Mouse (Mus musculus) neural tube, embryonic 13.5 days (tissue): ENCODE results near the gene Surf2. TPM values are rescaled to one million over a fixed set of nuclear protein-coding genes. Genes with fewer than 3 reads are reported as not detected.
A peak's percentile ranks its signal among the peaks of the same experiment; 100 is the strongest.

ENCODE experiments used
- ATAC-seq: fragments of 200-750 bp; cut with Nextera tagmentation; 2 replicates; pipeline ENCODE4 v1.8.0; 2017; ENCODE audit warnings: low read depth, mild to moderate bottlenecking, moderate TSS enrichment, moderate library complexity
- H3K27ac ChIP-seq: fragments of 300-500 bp; sonication (generic); replicated peaks from 2 replicates; pipeline ENCODE4 v1.5.1; 2015; ENCODE audit warnings: moderate library complexity, mild to moderate bottlenecking, inconsistent platforms
- H3K27me3 ChIP-seq: fragments of 300-500 bp; sonication (generic); 2 replicates; pipeline ENCODE4 v1.6.1; 2015; ENCODE audit warnings: mild to moderate bottlenecking, inconsistent platforms
- H3K36me3 ChIP-seq: fragments of 300-500 bp; sonication (generic); 2 replicates; pipeline ENCODE4 v1.6.1; 2015; ENCODE audit warnings: mild to moderate bottlenecking, inconsistent platforms
- H3K4me1 ChIP-seq: fragments of 300-500 bp; sonication (generic); replicated peaks from 2 replicates; pipeline ENCODE4 v1.6.1; 2015; ENCODE audit warnings: inconsistent platforms
- H3K4me2 ChIP-seq: fragments of 300-500 bp; sonication (generic); 2 replicates; pipeline ENCODE4 v1.6.1; 2015; ENCODE audit warnings: inconsistent platforms, mild to moderate bottlenecking, moderate library complexity
- H3K4me3 ChIP-seq: fragments of 300-500 bp; sonication (generic); 2 replicates; pipeline ENCODE4 v1.5.1; 2015; ENCODE audit warnings: mild to moderate bottlenecking, inconsistent platforms
- H3K9ac ChIP-seq: fragments of 300-500 bp; sonication (generic); 2 replicates; pipeline ENCODE4 v1.6.1; 2015; ENCODE audit warnings: moderate library complexity, mild to moderate bottlenecking, inconsistent platforms
- H3K9me3 ChIP-seq: fragments of 300-500 bp; sonication (generic); 2 replicates; pipeline ENCODE4 v1.6.1; 2016; ENCODE audit warnings: inconsistent platforms
- WGBS: fragments of 180-500 bp; shearing (Covaris S2); methylation state at CpG from one replicate; pipeline ENCODE4 v1.1.7; 2015; 5-methylcytosine and 5-hydroxymethylcytosine counted together
- polyA plus RNA-seq: library from polyadenylated mRNA; unstranded; fragments of >200 nt; fragmentation: Nextera tagmentation; extraction: Ambion mirVana; gene quantifications from 2 replicates; pipeline ENCODE4 v1.2.1, GENCODE M21; 2015

Gene Surf2
- polyA plus RNA-seq, 1 experiment from 2014 or later = 64.2 TPM

DNA sequence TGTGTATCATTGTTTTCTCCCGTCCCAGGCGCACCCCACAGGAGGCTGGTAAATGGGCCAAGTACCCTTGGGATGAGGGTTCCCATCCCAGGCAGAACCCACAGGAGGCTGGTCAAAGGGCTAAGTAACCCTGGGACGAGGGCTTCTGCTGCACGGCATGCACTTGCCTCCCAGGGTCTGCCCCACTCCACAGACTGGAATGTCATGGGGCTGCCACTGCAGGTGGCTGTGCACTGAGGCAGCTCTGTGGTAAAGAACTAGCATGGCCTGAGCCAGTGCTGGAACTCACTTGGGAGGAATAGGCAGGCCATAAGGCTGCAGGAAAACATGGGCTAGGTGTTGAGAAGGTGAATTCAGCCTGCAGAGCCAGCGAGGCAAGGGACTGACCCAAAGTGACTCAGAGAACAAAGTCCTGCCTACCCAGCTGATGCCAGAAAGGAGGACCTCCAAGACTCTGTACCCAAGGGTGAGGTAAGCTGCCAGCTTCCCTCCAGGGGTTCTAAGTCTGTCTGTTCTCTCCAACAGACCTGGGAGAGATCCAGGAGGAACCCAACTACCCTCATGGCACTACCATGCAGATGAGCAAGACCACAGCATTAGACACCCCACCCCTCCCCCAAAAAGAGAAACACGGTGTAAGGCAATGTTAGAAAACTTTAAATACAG lies 4.2 kb downstream of the Surf2 start:
- Histone ChIP-seq H3K36me3 (peaks cover 74% of the 10 kb centered on the region), H3K27me3 (no peaks in the 10 kb centered on the region), H3K4me3 (no peak overlapping the region), H3K4me2 (no peak overlapping the region), H3K9ac (no peak overlapping the region), H3K9me3 (no peaks in the 10 kb centered on the region), H3K4me1 (peaks cover 26% of the 10 kb centered on the region), H3K27ac (no peak overlapping the region)
- 89% methylated on average over 6 of the region's 6 CpGs for WGBS
- no peak for ATAC-seq

DNA sequence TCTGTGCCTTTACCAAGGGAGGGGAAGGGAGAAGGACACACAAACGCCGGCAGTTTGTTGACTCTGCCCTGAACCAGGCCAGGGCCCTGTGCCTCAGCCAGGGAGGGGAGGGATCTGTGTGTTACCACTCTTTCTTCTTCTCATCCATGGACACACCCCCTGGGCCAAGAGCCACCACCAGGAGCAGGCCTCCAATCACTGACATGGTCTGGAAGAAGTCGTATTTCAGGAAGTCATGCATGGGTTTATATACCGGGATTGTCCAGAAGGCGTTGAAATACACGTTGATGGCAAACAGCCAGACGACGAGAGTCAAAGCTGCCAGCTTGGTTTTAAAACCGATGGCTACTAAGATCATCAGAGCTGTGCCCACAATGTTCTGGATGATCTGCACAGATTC lies 5.6 kb downstream of the Surf2 start:
- no peaks in the 10 kb centered on the region for H3K27me3 ChIP-seq
- ATAC-seq = no peak
- peaks cover 89% of the 10 kb centered on the region for H3K36me3 ChIP-seq
- H3K27ac ChIP-seq = no peak overlapping the region
- H3K9me3 ChIP-seq = no peaks in the 10 kb centered on the region
- H3K4me1 ChIP-seq = peaks cover 18% of the 10 kb centered on the region
- no peak overlapping the region for H3K4me3 ChIP-seq
- H3K9ac ChIP-seq = no peak overlapping the region
- H3K4me2 ChIP-seq = no peak overlapping the region
- 88% methylated on average over 9 of the region's 9 CpGs for WGBS

DNA sequence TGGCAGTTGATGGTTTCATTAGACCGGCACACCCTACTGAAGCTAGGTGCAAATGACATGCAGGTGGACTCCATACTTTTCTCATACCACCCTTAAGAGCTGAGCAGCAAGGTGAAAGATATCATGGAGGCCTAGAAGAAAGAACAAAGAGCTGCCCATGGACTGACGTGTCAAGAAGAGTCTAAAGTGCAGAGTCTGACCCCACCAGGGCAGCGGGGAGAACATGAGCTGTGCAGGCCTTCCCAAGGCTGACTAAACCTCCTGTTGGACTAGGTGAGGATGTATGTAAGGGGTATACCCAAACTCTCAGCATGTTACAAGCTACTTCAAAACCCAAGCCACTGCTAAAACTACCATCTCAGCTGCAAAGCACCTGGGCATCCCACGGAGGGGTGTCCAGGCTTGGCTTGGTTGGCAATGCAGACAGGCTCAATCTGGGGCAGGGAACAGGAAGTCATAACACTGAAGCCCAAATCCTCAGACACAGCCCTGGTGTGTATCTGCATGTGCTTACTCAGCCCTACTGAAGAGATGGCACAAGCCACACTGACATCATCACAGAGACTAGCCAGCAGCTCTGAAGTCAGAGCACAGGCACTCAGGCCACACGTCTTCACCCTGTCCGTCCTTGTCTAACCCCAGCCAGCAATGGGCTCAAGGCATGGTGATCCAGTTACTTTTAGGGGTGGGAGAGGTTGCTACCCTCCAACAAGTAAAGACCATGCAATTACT lies 11.7 kb downstream of the Surf2 start:
- no peak for ATAC-seq
- WGBS = 92% methylated on average over 6 of the region's 6 CpGs
- Histone ChIP-seq H3K4me1 (peaks cover 32% of the 10 kb centered on the region), H3K9me3 (no peaks in the 10 kb centered on the region), H3K9ac (no peak overlapping the region), H3K4me3 (no peak overlapping the region), H3K27me3 (no peaks in the 10 kb centered on the region), H3K27ac (no peak overlapping the region), H3K4me2 (no peak overlapping the region), H3K36me3 (peaks cover 87% of the 10 kb centered on the region)

DNA sequence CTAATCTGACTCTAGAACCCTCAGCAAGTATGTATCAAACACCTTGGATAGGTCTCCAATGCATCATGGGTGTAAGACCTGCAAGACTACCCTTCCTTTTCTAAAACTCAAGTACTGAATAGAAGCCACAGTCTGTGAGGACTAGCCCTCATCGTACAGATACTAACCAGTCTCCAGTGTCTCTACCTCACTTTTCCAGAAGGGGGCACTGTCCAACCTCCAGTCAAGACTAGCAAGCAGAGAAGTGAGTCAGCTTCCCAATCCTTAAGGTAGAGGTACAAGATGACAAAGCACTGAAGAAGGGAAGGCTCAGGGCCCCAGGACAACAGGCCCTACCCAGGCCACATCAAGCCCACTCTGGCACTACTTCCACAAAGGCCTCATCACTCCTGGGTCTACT lies 14.2 kb downstream of the Surf2 start:
- H3K27me3 ChIP-seq = no peaks in the 10 kb centered on the region
- H3K9ac ChIP-seq = no peak overlapping the region
- H3K4me1 ChIP-seq = peaks cover 32% of the 10 kb centered on the region
- 35% methylated on average over 1 of the region's 1 CpGs for WGBS
- no peak overlapping the region for H3K27ac ChIP-seq
- no peak overlapping the region for H3K4me3 ChIP-seq
- H3K4me2 ChIP-seq = no peak overlapping the region
- H3K36me3 ChIP-seq = peaks cover 62% of the 10 kb centered on the region
- H3K9me3 ChIP-seq = no peaks in the 10 kb centered on the region
- no peak for ATAC-seq

DNA sequence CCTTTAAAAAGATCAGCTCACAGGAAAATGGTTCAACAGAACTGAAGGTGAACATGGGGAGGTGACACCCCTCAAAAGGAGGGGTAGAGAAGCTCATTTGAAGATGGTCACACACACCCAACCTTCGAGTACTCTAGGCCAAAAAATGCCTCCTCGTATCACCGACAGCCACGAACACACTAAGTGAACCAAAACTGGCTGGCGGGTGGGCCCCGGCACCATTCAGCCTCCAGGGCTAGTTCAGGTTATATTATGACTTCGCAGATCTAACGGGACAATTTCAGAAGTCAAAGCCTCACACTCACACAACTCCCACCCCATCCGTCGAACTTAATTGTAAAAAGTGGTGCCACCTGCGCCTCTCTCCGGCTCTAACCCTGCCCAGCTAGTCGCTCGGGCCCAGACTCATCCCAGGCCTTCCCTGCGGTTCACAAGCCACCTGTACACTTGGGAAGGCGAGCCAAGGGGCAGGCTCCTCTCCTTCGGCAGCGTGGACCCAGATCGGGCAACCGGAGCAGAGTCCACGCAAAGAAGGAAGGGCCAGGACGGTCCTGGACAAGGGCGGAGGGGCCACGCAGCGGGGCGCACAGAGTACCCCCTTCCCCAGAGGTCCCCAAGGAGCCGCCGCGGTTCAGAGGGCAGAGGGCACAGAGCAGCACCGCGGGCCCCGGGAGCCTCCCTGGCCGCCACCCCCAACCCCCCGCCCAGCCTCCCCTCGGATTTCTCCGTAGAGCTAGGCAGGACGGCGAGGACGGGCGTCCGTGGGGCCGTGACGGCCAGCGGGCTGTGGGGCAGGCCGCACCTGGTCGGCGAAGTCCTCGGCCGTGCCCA lies 16.5 kb downstream of the Surf2 start:
- ATAC-seq = peak; percentile 30; the same call in 1 of the 2 replicates
- Histone ChIP-seq H3K27me3 (no peaks in the 10 kb centered on the region), H3K4me2 (peak overlapping the region; percentile 88), H3K27ac (peak overlapping the region; percentile 89), H3K9ac (peak overlapping the region; percentile 100), H3K36me3 (peaks cover 39% of the 10 kb centered on the region), H3K9me3 (no peaks in the 10 kb centered on the region), H3K4me3 (peak overlapping the region; percentile 98), H3K4me1 (peaks cover 32% of the 10 kb centered on the region)
- 1% methylated on average over 49 of the region's 49 CpGs for whole genome bisulfite sequencing

DNA sequence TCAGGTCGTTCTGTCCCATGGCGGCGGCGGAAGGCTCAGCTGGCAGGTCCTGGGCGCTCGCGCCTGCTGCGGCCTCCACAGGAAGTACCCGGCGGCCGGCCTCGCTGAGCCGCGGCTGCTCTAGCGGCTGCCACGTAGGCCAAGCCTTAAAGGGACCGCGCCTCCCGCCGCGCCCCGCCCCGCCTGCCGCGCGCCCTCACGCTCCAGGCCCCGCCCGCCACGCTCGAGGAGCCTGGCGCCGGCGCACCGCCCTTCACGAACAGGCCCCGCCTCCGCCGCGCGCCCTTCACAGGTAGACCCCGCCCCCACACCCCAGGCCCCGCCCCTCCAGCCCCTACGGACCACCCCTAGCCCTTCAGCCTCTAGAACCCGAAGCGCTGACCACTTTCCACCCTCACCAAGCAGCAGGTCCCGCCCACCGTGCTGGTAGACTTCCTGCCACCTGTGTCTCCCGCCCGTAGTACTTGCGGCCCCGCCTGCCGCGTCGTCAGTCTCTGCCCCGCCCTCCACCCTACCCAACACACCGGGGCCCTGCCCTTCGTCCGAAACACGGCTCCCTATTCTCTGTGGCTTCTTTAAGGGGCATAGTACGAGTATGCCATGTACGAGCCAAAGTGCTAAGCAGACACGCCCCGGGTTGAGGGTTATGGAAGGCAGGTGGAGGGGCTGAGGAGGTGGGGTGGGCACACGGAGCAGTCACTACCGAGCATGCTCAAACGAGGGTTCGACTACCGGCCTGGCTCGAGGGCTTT lies 17.3 kb downstream of the Surf2 start, which contains the start of the genes Surf4 and Stkld1:
Gene Surf4, minus strand, starts transcription at position 625 of the 752 bp plus-strand sequence.
Gene Stkld1, plus strand, starts transcription at position 744 of the 752 bp plus-strand sequence.
- peaks cover 31% of the 10 kb centered on the region for H3K36me3 ChIP-seq
- peak within 1 kb of the TSS; percentile 89 for H3K27ac ChIP-seq
- peaks cover 30% of the 10 kb centered on the region for H3K4me1 ChIP-seq
- ATAC-seq = peak; percentile 96
- H3K9me3 ChIP-seq = no peaks in the 10 kb centered on the region
- peak within 1 kb of the TSS; percentile 100 for H3K9ac ChIP-seq
- under 1% methylated on average over 61 of the region's 70 CpGs for WGBS
- H3K27me3 ChIP-seq = no peaks in the 10 kb centered on the region
- H3K4me2 ChIP-seq = peak within 1 kb of the TSS; percentile 88
- H3K4me3 ChIP-seq = peak within 1 kb of the TSS; percentile 98

DNA sequence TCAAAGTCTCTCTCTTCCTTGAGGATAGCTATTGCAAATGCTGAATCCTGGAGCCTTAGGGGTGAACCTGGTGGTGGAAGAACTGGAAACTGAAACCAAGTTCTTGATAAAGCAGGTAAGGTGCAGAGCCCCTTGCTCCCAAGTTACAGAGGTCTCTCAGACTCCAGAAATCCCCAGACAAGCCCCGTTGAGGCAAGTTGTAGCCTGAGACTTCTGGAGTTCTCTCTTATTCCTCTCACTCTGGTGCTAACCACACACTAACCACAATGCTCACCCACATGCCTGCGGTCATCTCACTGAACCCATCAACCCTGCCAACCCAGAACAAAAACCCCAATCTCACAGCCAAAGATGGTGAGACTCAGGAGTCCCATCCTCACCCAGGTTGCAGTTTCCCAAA lies 19.1 kb downstream of the Surf2 start:
- Histone ChIP-seq H3K27me3 (no peaks in the 10 kb centered on the region), H3K27ac (no peak overlapping the region), H3K9ac (no peak overlapping the region), H3K4me1 (peaks cover 24% of the 10 kb centered on the region), H3K36me3 (peaks cover 15% of the 10 kb centered on the region), H3K9me3 (no peaks in the 10 kb centered on the region), H3K4me2 (no peak overlapping the region), H3K4me3 (no peak overlapping the region)
- no peak for ATAC-seq
- WGBS = 77% methylated on average over 2 of the region's 2 CpGs

DNA sequence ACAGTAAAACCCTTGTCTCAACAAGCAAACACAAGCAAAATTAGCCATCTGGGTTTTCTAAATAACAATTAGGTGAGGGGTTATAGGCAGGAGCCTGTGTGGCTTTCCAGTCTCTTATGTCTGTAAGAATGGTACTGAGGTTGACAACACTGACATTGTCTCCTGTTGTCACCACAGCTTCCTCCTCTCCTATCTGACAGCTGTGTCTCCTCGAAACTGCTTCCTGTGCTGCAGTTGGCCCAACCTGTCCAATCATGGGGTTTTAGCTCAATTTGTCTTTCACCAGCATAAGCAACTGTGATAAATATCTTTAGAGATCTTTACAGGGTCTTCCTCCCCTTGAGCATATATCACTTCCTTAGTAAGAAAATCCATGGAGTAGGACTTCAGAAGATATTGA lies 20.3 kb downstream of the Surf2 start:
- Histone ChIP-seq H3K27ac (no peak overlapping the region), H3K4me3 (no peak overlapping the region), H3K36me3 (0 out of 2 replicates have a peak, but pooled peaks cover 3% of the 10 kb centered on the region), H3K27me3 (no peaks in the 10 kb centered on the region), H3K4me2 (no peak overlapping the region), H3K9me3 (no peaks in the 10 kb centered on the region), H3K4me1 (peaks cover 13% of the 10 kb centered on the region), H3K9ac (no peak overlapping the region)
- 83% methylated on average over 1 of the region's 1 CpGs for WGBS
- ATAC-seq = no peak

DNA sequence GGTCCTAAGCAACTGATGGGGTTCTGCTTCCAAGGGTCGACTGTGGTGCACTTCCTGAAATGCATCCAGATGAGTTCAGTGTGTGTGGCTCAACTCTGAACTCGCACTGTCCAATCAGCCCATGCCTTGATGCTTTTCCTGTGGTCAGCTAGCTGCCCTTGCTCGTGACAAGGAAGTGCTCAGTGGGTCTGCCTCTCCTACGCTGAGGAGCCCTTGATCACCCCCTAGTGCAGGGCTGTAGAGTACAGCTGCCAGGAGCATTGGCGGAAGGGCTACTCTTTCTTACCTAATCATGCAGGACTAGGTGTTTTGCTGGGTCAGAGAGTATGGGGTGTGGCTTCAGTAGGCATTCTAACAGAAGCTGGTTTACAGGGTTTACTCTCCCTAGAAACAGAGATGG lies 25.4 kb downstream of the Surf2 start:
- Histone ChIP-seq H3K9me3 (no peaks in the 10 kb centered on the region), H3K4me2 (no peak overlapping the region), H3K9ac (no peak overlapping the region), H3K4me3 (no peak overlapping the region), H3K4me1 (no peaks in the 10 kb centered on the region), H3K27me3 (no peaks in the 10 kb centered on the region), H3K27ac (no peak overlapping the region), H3K36me3 (peaks cover 2% of the 10 kb centered on the region; the same call in 1 of the 2 replicates)
- ATAC-seq = no peak
- 45% methylated on average over 5 of the region's 5 CpGs for WGBS

DNA sequence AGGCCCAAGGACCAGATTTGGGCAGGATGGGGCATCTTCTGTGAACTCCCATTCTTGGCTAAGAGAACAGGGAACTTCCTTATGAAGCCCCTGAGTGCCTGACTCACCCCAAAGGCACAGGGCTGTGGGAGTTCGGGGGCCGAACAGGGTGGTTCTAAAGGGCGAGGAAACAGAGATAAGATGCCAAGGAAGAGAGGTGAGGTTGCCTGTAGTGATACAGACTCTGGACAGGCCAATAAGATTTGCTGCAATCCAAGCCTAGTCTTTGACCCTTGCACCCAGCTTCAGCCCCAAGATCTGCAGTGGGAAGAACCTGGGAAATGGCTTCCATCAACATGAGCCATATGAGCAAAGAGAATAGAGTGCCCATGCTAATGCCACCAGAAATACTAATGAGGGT lies 27.1 kb downstream of the Surf2 start:
- H3K4me1 ChIP-seq = no peaks in the 10 kb centered on the region
- no peak overlapping the region for H3K27ac ChIP-seq
- no peak overlapping the region for H3K9ac ChIP-seq
- no peaks in the 10 kb centered on the region for H3K27me3 ChIP-seq
- peaks cover 17% of the 10 kb centered on the region for H3K36me3 ChIP-seq
- WGBS = 84% methylated on average over 3 of the region's 3 CpGs
- no peak overlapping the region for H3K4me3 ChIP-seq
- H3K9me3 ChIP-seq = no peaks in the 10 kb centered on the region
- no peak overlapping the region for H3K4me2 ChIP-seq
- ATAC-seq = no peak

DNA sequence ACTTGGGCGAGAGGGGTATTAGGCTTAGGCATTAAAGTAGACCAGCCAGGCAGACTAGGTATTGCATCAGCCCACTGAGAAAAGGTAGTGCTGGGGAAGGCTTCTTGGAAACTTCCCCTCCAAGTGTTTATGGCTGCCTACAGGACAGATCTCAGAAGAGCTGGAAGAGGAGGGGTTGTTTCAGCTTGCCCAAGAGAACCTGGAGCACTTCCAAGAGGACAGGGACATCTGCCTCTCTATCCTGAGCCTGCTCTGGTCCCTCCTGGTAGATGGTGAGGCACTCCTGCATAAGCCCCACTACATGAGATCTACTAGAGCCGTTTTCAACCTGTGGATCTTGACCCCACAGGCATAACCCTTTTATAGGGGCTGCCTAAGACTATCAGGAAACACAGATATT lies 34.2 kb downstream of the Surf2 start:
- no peak overlapping the region for H3K9ac ChIP-seq
- 91% methylated on average over 2 of the region's 2 CpGs for WGBS
- H3K4me3 ChIP-seq = no peak overlapping the region
- no peak for ATAC-seq
- no peak overlapping the region for H3K27ac ChIP-seq
- no peak overlapping the region for H3K4me2 ChIP-seq
- no peaks in the 10 kb centered on the region for H3K9me3 ChIP-seq
- no peaks in the 10 kb centered on the region for H3K4me1 ChIP-seq
- H3K27me3 ChIP-seq = no peaks in the 10 kb centered on the region
- peaks cover 87% of the 10 kb centered on the region for H3K36me3 ChIP-seq
